Mouse (Mus musculus): ENCODE measurements around the gene Tex12.

- no peak for TF ChIP-seq CTCF (IDR thresholded peaks at IDR 0.05; ENCODE audit: low read depth, low read length)
- TF ChIP-seq GATA2 (IDR thresholded peaks at IDR 0.05; ENCODE audit: borderline replicate concordance, low read depth, low read length) = no peak
- TF ChIP-seq TAL1 (conservative IDR thresholded peaks at IDR 0.05; ENCODE audit: low read depth, low read length) = no peak
- no peak for TF ChIP-seq POLR2AphosphoS5 (IDR thresholded peaks at IDR 0.05; ENCODE audit: insufficient replicate concordance, low read depth, low read length)
Observed at GRCm38 (mm10) chr9:50536603-50537135, 24.5 kb downstream of the Tex12 start.
